Mouse (Mus musculus) heart, embryonic 15.5 days (tissue): ENCODE results near the gene Limd2. TPM values are rescaled to one million over a fixed set of nuclear protein-coding genes. Genes with fewer than 3 reads are reported as not detected.

Experiments
- ATAC-seq: fragments of 200-750 bp; cut with Nextera tagmentation; replicated peaks from 2 replicates; pipeline ENCODE4 v1.8.0; 2017; ENCODE audit warnings: low read depth, moderate TSS enrichment; ENCODE audit not compliant: insufficient number of reproducible peaks, insufficient read depth, low FRiP score
- H3K27ac ChIP-seq: fragments of 300-500 bp; sonication (generic); 2 replicates; pipeline ENCODE4 v1.5.1; 2015; ENCODE audit warnings: mild to moderate bottlenecking, inconsistent platforms
- H3K27me3 ChIP-seq: fragments of 300-500 bp; sonication (generic); 2 replicates; pipeline ENCODE4 v1.6.1; 2015; ENCODE audit warnings: inconsistent platforms
- H3K36me3 ChIP-seq: fragments of 300-500 bp; sonication (generic); 2 replicates; pipeline ENCODE4 v1.6.1; 2015; ENCODE audit warnings: mild to moderate bottlenecking, inconsistent platforms
- H3K4me1 ChIP-seq: fragments of 300-500 bp; sonication (generic); replicated peaks from 2 replicates; pipeline ENCODE4 v1.6.1; 2015; ENCODE audit warnings: inconsistent platforms
- H3K4me2 ChIP-seq: fragments of 300-500 bp; sonication (generic); 2 replicates; pipeline ENCODE4 v1.6.1; 2015; ENCODE audit warnings: inconsistent platforms, mild to moderate bottlenecking, moderate library complexity
- H3K4me3 ChIP-seq: fragments of 300-500 bp; sonication (generic); 2 replicates; pipeline ENCODE4 v1.5.1; 2015; ENCODE audit warnings: mild to moderate bottlenecking, inconsistent platforms
- H3K9ac ChIP-seq: fragments of 300-500 bp; sonication (generic); 2 replicates; pipeline ENCODE4 v1.6.1; 2015; ENCODE audit warnings: mild to moderate bottlenecking, inconsistent platforms
- H3K9me3 ChIP-seq: fragments of 300-500 bp; sonication (generic); replicated peaks from 2 replicates; pipeline ENCODE4 v1.6.1; 2016; ENCODE audit warnings: inconsistent platforms
- WGBS: fragments of 180-500 bp; shearing (Covaris S2); methylation state at CpG from one replicate; pipeline ENCODE4 v1.1.7; 2015; ENCODE audit warnings: mixed read lengths; 5-methylcytosine and 5-hydroxymethylcytosine counted together
- polyA plus RNA-seq: library from polyadenylated mRNA; unstranded; fragments of >200 nt; fragmentation: Nextera tagmentation; extraction: Ambion mirVana; gene quantifications from 2 replicates; pipeline ENCODE4 v1.2.1, GENCODE M21; 2015

Limd2 gene
- polyA plus RNA-seq, 1 experiment from 2014 or later = 75.9 TPM

GRCm38 (mm10) chr11:106192657-106193370 is 32.2 kb upstream of the Limd2 start:
- peak overlapping the region; percentile 90 for H3K27ac ChIP-seq
- H3K4me3 ChIP-seq = peak overlapping the region; percentile 93
- ATAC-seq = no peak
- H3K27me3 ChIP-seq = no peaks in the 10 kb centered on the region
- peak overlapping the region; percentile 79 for H3K4me2 ChIP-seq
- H3K9ac ChIP-seq = peak overlapping the region; percentile 85
- H3K36me3 ChIP-seq = peaks cover 7% of the 10 kb centered on the region
- 8% methylated on average over 19 of the region's 19 CpGs for WGBS
- H3K9me3 ChIP-seq = no peaks in the 10 kb centered on the region
- H3K4me1 ChIP-seq = peaks cover 16% of the 10 kb centered on the region

GRCm38 (mm10) chr11:106192241-106192640 is 31.6 kb upstream of the Limd2 start:
- WGBS = 63% methylated on average over 5 of the region's 5 CpGs
- ATAC-seq = no peak
- peak overlapping the region; percentile 79 for H3K4me2 ChIP-seq
- H3K9me3 ChIP-seq = no peaks in the 10 kb centered on the region
- H3K36me3 ChIP-seq = 0 out of 2 replicates have a peak, but pooled peaks cover 3% of the 10 kb centered on the region
- peaks cover 16% of the 10 kb centered on the region for H3K4me1 ChIP-seq
- peak overlapping the region; percentile 93 for H3K4me3 ChIP-seq
- H3K27me3 ChIP-seq = no peaks in the 10 kb centered on the region
- H3K9ac ChIP-seq = no peak overlapping the region
- no peak overlapping the region for H3K27ac ChIP-seq

- Histone ChIP-seq H3K36me3 (no peaks in the 10 kb centered on the region), H3K9ac (no peak overlapping the region), H3K4me2 (no peak overlapping the region), H3K4me1 (peaks cover 16% of the 10 kb centered on the region), H3K27me3 (no peaks in the 10 kb centered on the region), H3K4me3 (no peak overlapping the region), H3K9me3 (no peaks in the 10 kb centered on the region), H3K27ac (no peak overlapping the region)
- WGBS = 96% methylated on average over 3 of the region's 3 CpGs
- ATAC-seq = no peak
Observed at GRCm38 (mm10) chr11:106191716-106192115, 31.1 kb upstream of the Limd2 start.

DNA sequence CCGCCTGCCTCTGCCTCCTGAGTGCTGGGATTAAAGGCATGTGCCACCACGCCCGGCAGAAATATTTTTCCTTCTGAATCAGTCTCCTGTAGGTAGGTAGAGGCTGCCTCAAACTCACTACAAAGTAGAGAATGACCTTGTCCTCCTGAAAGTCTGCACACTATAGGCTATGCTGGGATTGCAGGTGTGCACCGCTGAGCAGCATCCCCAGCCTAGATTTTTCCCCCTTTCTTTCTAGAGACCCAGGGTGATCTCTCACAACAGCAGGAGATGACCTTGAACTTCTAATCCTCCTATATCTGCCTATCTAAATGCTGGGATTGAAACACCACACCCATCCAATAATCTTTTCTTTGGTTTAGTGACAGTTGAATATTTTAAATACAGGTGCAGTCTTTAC is 26.7 kb upstream of the Limd2 start:
- H3K4me2 ChIP-seq = no peak overlapping the region

DNA sequence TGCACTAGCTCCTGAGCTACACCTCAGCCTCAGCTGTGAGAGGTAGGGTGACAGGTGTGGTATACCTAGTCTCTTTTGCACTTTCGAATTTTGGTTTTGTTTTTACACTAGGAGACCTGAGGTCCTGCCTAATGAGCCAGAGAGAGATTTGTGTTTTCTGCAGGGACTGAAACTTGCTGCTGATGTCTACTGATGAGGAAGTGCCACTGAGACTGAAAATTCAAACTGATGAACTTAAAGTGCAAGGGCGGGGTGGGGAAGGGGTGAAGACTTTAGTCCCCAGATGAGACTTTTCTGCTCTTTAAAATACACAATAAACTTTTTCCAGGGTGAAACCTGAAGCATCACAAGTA is 19.8 kb upstream of the Limd2 start:
- H3K4me1 ChIP-seq = no peaks in the 10 kb centered on the region
- no peaks in the 10 kb centered on the region for H3K27me3 ChIP-seq
- 87% methylated on average over 2 of the region's 2 CpGs for WGBS
- no peak overlapping the region for H3K27ac ChIP-seq
- no peak overlapping the region for H3K4me3 ChIP-seq
- H3K36me3 ChIP-seq = peaks cover 6% of the 10 kb centered on the region; the same call in 1 of the 2 replicates
- no peak overlapping the region for H3K9ac ChIP-seq
- H3K9me3 ChIP-seq = no peaks in the 10 kb centered on the region
- no peak overlapping the region for H3K4me2 ChIP-seq
- no peak for ATAC-seq

More for the DNA sequence above, 26.7 kb upstream of the Limd2 start:
- no peak for ATAC-seq
- Histone ChIP-seq H3K27ac (no peak overlapping the region), H3K4me3 (no peak overlapping the region), H3K36me3 (peaks cover 5% of the 10 kb centered on the region; the same call in 1 of the 2 replicates), H3K9me3 (no peaks in the 10 kb centered on the region), H3K9ac (no peak overlapping the region), H3K27me3 (no peaks in the 10 kb centered on the region), H3K4me1 (peaks cover 5% of the 10 kb centered on the region)
- 92% methylated on average over 4 of the region's 4 CpGs for WGBS

DNA sequence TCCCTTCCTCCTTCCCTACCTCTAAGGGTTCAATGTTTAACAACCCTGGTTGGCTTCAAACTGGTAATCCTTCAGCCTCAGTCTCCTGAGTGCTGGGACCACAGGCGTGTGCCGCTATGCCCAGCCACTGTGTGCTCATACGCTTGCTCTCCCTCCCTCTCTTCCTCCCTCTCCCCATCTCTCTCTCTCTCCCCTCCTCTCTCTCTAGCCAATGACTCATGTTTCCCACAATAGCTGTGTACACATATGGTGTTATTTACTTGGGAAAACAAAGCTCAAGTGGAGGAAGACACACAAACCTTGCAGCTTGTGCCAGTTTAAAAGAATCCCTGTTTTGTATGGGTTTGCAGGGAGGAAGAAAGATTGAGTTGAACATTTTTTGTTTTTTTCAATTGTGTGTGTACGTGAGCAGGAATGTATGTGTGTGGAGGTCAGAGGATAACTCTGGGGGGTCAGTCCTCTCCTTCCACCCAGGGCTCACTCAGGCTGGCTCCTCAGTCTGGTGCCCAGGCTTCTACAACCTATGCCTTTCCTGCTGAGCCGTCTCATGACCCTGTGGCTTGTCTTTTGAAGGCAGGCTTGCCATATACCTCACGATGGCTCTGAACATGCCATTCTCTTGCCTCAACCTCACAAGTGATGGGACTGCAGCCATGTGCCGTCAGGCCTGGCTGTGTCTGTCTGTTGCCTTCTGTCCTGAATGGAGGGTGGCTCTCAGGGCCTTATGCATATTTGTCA is 19.2 kb upstream of the Limd2 start:
- WGBS = 71% methylated on average over 7 of the region's 7 CpGs
- H3K27ac ChIP-seq = no peak overlapping the region
- no peak overlapping the region for H3K9ac ChIP-seq
- H3K9me3 ChIP-seq = no peaks in the 10 kb centered on the region
- no peak for ATAC-seq
- no peaks in the 10 kb centered on the region for H3K4me1 ChIP-seq
- no peak overlapping the region for H3K4me3 ChIP-seq
- no peak overlapping the region for H3K4me2 ChIP-seq
- H3K36me3 ChIP-seq = peaks cover 6% of the 10 kb centered on the region; the same call in 1 of the 2 replicates
- H3K27me3 ChIP-seq = no peaks in the 10 kb centered on the region

DNA sequence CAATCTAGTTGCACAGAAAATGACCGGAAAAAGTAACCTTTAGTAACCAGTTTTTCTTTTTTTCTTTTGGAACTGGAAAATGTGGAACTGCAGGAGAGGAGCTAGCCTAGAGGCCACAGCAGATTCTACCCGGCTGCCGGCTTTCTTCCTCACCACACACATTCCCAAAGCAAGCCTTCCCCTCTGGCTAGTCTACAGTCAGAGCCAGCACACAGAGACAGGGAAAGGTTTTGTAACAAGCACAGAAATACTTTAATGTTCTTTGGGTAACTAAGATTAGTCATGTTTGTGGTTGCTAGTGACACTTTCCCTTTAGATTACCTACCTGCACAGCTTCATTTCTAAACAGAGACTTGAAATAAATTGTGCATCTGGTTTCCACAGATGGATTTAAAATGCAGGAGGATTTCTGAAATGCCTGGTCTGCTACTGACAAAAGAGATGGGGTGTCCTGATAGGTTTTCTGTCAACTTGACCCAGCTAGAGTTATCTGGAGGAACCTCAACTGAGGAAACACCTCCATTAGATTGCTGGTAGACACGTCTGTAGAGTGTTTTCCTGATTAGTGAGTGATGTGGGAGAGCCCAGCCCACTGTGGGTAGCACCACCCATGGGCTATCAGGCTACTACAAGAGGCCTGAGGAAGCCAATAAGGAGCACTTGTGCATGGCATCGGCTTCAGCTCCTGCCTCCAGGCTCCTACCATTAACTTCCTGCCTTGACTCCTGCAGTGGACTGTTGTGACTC is 17.5 kb upstream of the Limd2 start:
- H3K27me3 ChIP-seq = no peaks in the 10 kb centered on the region
- H3K9ac ChIP-seq = no peak overlapping the region
- no peaks in the 10 kb centered on the region for H3K4me1 ChIP-seq
- 57% methylated on average over 5 of the region's 5 CpGs for WGBS
- H3K4me2 ChIP-seq = no peak overlapping the region
- peaks cover 6% of the 10 kb centered on the region; the same call in 1 of the 2 replicates for H3K36me3 ChIP-seq
- no peaks in the 10 kb centered on the region for H3K9me3 ChIP-seq
- ATAC-seq = no peak
- no peak overlapping the region for H3K4me3 ChIP-seq
- no peak overlapping the region for H3K27ac ChIP-seq

DNA sequence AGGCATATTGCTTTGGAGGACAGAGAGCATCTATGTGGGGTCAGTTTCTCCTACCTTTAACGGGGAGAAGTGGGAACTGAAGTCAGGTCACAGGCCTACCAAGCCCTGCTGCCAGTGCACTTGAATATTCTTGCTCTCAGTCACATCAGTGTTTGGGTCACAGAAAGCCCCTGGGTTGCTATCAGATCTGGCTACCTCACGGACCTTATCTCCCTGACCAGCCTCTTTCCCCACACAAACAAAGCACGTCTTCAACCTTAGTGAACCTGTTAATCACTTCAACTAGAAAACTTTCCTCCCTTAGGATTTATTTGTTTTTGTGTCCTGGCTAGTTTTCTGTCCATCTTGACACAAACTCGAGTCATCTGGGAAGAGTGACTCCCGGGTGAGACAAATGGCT is 15.7 kb upstream of the Limd2 start:
- H3K27ac ChIP-seq = no peak overlapping the region
- 62% methylated on average over 5 of the region's 5 CpGs for WGBS
- H3K36me3 ChIP-seq = no peaks in the 10 kb centered on the region
- ATAC-seq = no peak
- H3K4me1 ChIP-seq = no peaks in the 10 kb centered on the region
- H3K9ac ChIP-seq = no peak overlapping the region
- no peaks in the 10 kb centered on the region for H3K9me3 ChIP-seq
- no peak overlapping the region for H3K4me2 ChIP-seq
- no peak overlapping the region for H3K4me3 ChIP-seq
- no peaks in the 10 kb centered on the region for H3K27me3 ChIP-seq

DNA sequence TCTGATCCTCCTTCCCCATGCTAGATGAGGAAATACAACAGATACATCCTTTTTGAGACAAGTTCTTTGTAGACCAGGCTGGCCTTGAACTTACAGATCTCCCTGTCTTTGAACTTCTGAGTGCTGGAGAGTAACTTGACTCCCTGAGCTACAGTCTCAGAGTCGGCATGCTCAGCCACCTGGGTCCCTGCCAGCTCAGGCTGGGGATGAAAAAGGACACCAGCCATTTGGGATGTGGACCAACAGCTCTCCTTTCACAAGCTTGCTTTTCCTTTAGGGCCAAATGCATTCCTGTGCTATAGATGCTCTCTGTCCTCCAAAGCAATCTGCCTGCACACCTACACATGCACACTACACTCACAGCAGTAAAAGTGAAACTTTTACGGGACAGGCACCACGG is 14.4 kb upstream of the Limd2 start:
- ATAC-seq = no peak
- H3K4me3 ChIP-seq = no peak overlapping the region
- H3K9me3 ChIP-seq = no peaks in the 10 kb centered on the region
- no peak overlapping the region for H3K9ac ChIP-seq
- H3K36me3 ChIP-seq = 0 out of 2 replicates have a peak, but pooled peaks cover under 1% of the 10 kb centered on the region
- WGBS = 55% methylated on average over 3 of the region's 3 CpGs
- no peaks in the 10 kb centered on the region for H3K27me3 ChIP-seq
- H3K4me2 ChIP-seq = no peak overlapping the region
- no peaks in the 10 kb centered on the region for H3K4me1 ChIP-seq
- H3K27ac ChIP-seq = no peak overlapping the region

DNA sequence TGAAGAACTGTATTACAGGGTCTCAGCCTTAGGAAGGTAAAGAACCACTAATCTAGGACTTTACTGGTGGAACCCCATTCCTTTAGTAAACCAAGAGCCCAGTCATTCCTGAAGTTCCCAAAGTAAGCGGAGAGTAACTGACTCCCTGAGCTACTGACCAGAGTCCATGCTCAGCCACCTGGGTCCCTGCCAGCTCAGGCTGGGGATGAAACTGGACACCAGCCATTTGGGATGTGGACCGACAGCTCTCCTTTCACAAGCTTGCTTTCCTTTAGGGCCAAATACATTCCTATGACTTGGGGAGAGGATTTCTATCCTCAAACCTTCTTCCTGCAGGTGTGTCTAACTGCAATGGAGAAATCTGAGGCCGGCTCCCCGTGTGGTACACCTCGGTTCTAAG is 13.7 kb upstream of the Limd2 start:
- Histone ChIP-seq H3K9me3 (no peaks in the 10 kb centered on the region), H3K4me3 (no peak overlapping the region), H3K9ac (no peak overlapping the region), H3K4me1 (no peaks in the 10 kb centered on the region), H3K36me3 (0 out of 2 replicates have a peak, but pooled peaks cover 3% of the 10 kb centered on the region), H3K4me2 (no peak overlapping the region), H3K27me3 (no peaks in the 10 kb centered on the region), H3K27ac (no peak overlapping the region)
- no peak for ATAC-seq
- WGBS = 69% methylated on average over 5 of the region's 5 CpGs

- no peak overlapping the region for H3K4me2 ChIP-seq
- no peak overlapping the region for H3K4me3 ChIP-seq
- 82% methylated on average over 2 of the region's 2 CpGs for WGBS
- ATAC-seq = no peak
- H3K9ac ChIP-seq = no peak overlapping the region
- no peaks in the 10 kb centered on the region for H3K9me3 ChIP-seq
- H3K36me3 ChIP-seq = peaks cover 3% of the 10 kb centered on the region; the same call in 1 of the 2 replicates
- no peak overlapping the region for H3K27ac ChIP-seq
- H3K4me1 ChIP-seq = no peaks in the 10 kb centered on the region
- H3K27me3 ChIP-seq = no peaks in the 10 kb centered on the region
Observed at GRCm38 (mm10) chr11:106173228-106173627, 12.6 kb upstream of the Limd2 start.
